Comparison of ENCODE assay signal across 18 mouse cellular contexts in the genomic region with DNA sequence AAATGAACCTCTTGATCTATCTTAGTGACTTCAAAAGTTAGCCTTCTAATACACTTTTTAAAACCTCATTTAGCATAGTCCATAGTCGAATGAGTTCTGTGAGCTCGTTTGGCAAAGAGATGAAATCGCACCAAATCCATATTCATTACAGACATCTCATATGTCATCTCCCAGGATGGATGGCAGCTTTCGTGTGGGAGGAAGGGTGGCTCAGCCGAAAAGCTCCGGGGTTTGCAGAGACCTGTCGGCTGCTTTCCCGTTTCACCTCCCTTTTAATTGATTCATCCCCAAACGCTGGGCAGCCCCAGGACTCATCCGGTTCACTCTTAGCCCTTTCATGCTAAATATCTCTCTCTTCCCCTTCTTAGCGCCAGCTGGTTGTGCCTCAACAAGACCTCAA.
DNase-seq lines count a peak whose midpoint lies in the region; TF ChIP-seq lines count a peak whose summit lies in the region.
"Had no signal": no experiment of that assay in that cellular context is flagged by ENCODE, and none has a peak within 500 bp of the region (broad histone marks: within the 10 kb centered on the region; RNA-seq: fewer than 3 reads in every experiment).

No protein-coding gene starts in this region.

- no peak overlapping the region for H3K4me3 ChIP-seq in left cerebral cortex, adult 2 months
- no peak overlapping the region for H3K4me3 ChIP-seq in kidney, adult 2 months (ENCODE audit: insufficient read depth, low read depth, low read length)
- H3K4me3 ChIP-seq: embryonic facial prominence, embryonic 15.5 days; heart, adult 2 months; heart, embryonic 15.5 days had no signal

- H3K27me3 ChIP-seq in kidney, adult 2 months (replicated peaks; ENCODE audit: control insufficient read depth, insufficient read depth, low read length) = no peaks in the 10 kb centered on the region
- H3K27me3 ChIP-seq: embryonic facial prominence, embryonic 15.5 days had no signal

- peak; percentile 17 to 32 for DNase-seq in left cerebral cortex, adult 18-20 months (ENCODE audit: low spot score in 2 of 2)
- DNase-seq in left cerebral cortex, adult 2 months (ENCODE audit: extremely low spot score in 1 of 2, low spot score in 2 of 2) = no peak
- peak; percentile 10 for DNase-seq in embryo, embryonic 10.5 days (ENCODE audit: low spot score)
- peak; percentile 58 to 84 for DNase-seq in layer of hippocampus, adult 18-20 months (ENCODE audit: low spot score in 2 of 2)
- peak; percentile 42 for DNase-seq in mesoderm, embryonic 11.5 days (ENCODE audit: low read depth, low spot score)
- no peak for DNase-seq in kidney, adult 2 months
- no peak for DNase-seq in thymus, postnatal 4 days
- DNase-seq: cerebellum, adult 9-10 months; gastrocnemius, postnatal 25 days; heart, adult 2 months; kidney, adult 18-20 months; kidney, postnatal 10 days had no signal

- WGBS in kidney, adult 2 months = 57% methylated on average over 11 of the region's 11 CpGs

- TF ChIP-seq CTCF in left cerebral cortex, adult 2 months (IDR thresholded peaks at IDR 0.05) = no peak
- TF ChIP-seq CTCF in kidney, adult 2 months (conservative IDR thresholded peaks at IDR 0.05; ENCODE audit: insufficient read depth, insufficient read length, low read depth, low read length) = no peak

- no peak overlapping the region for H3K27ac ChIP-seq in left cerebral cortex, adult 2 months
- no peak overlapping the region for H3K27ac ChIP-seq in kidney, adult 2 months (ENCODE audit: insufficient read depth, low read depth, low read length)
- H3K27ac ChIP-seq: embryonic facial prominence, embryonic 15.5 days; heart, adult 2 months; heart, embryonic 15.5 days; hindbrain, postnatal 0 days; liver, embryonic 14.5 days; macrophage; stomach, postnatal 0 days had no signal

- H3K36me3 ChIP-seq in kidney, adult 2 months (ENCODE audit: control insufficient read depth, insufficient read depth, low read length) = no peaks in the 10 kb centered on the region
- H3K36me3 ChIP-seq: embryonic facial prominence, embryonic 15.5 days; heart, embryonic 15.5 days had no signal

- H3K4me1 ChIP-seq in kidney, adult 2 months (ENCODE audit: control insufficient read depth, insufficient read depth, low read length) = no peaks in the 10 kb centered on the region
- H3K4me1 ChIP-seq: heart, embryonic 15.5 days had no signal

- intact Hi-C loops in left cerebral cortex, adult 2 months (cut with DNase I) = no loop called here

- no peak for TF ChIP-seq POLR2A in kidney, adult 2 months (IDR thresholded peaks at IDR 0.05; ENCODE audit: low read depth, low read length)

Comparison
In these comparisons a context has a peak if more than half of its experiments do, and no peak if none do; other contexts are left out.
1. DNase-seq: peak in left cerebral cortex, adult 18-20 months (2 of 2), embryo, embryonic 10.5 days (single experiment), layer of hippocampus, adult 18-20 months (2 of 2) and mesoderm, embryonic 11.5 days (single experiment); none in left cerebral cortex, adult 2 months (0 of 2), kidney, adult 2 months (single experiment) and thymus, postnatal 4 days (single experiment).